Mouse (Mus musculus) adrenal gland, adult 18-20 months (tissue): ENCODE results near the gene Rbm33. TPM values are rescaled to one million over a fixed set of nuclear protein-coding genes. Genes with fewer than 3 reads are reported as not detected.

ENCODE experiments used
- DNase-seq, 2 experiments: peaks; one replicate each; pipeline ENCODE4 v3.0.0; 2021 to 2022; ENCODE audit warnings: low spot score in 2 of 2
- long read RNA-seq, 2 experiments: library from polyadenylated mRNA; stranded (forward); transcript quantifications; one replicate each; pipeline ENCODE4 v2.0.0; 2021
- total RNA-seq, 2 experiments: library from RNA; stranded (reverse); gene quantifications; 1 replicate in 1 of 2; 2 replicates in 1 of 2; pipeline ENCODE4 v1.2.3; 2021

Rbm33 gene
- total RNA-seq, result 10 to 100 TPM; 45.6 to 57.5 TPM
- long read RNA-seq, experiment 1, partial matches to known transcripts, result 2 of 7 reads
- long read RNA-seq, experiment 1, other reads (novel, unspliced or antisense), result 1 of 7 reads
- long read RNA-seq, experiment 2, partial matches to known transcripts, result 9 of 13 reads
- long read RNA-seq, experiment 2, other reads (novel, unspliced or antisense), result 2 of 13 reads

GRCm38 (mm10) chr5:28316722-28317245 is at the start of gene Rbm33:
Gene Rbm33, plus strand, starts transcription at chr5:28317121.
- DNase-seq, result peak; percentile 83 to 85

GRCm38 (mm10) chr5:28267576-28267975 is 49.3 kb upstream of the Rbm33 start:
- DNase-seq, result no peak

GRCm38 (mm10) chr5:28269469-28269991 is 47.4 kb upstream of the Rbm33 start:
- no peak for DNase-seq

GRCm38 (mm10) chr5:28272836-28273235 is 44.1 kb upstream of the Rbm33 start:
- DNase-seq, result no peak

GRCm38 (mm10) chr5:28277279-28277678 is 39.6 kb upstream of the Rbm33 start:
- DNase-seq, result no peak

GRCm38 (mm10) chr5:28289111-28289510 is 27.8 kb upstream of the Rbm33 start:
- DNase-seq, result no peak

GRCm38 (mm10) chr5:28290630-28291029 is 26.3 kb upstream of the Rbm33 start:
- DNase-seq, result no peak

- no peak for DNase-seq
Measured at GRCm38 (mm10) chr5:28291118-28291850, 25.6 kb upstream of the Rbm33 start.

- DNase-seq, result no peak
Measured at GRCm38 (mm10) chr5:28292281-28292680, 24.6 kb upstream of the Rbm33 start.

- DNase-seq, result peak; percentile 87 to 93
Measured at GRCm38 (mm10) chr5:28293990-28294389, 22.9 kb upstream of the Rbm33 start.

GRCm38 (mm10) chr5:28298161-28298560 is 18.8 kb upstream of the Rbm33 start:
- no peak for DNase-seq

- DNase-seq, result no peak
Measured at GRCm38 (mm10) chr5:28298693-28299092, 18.2 kb upstream of the Rbm33 start.

- DNase-seq, result no peak
Measured at GRCm38 (mm10) chr5:28299346-28299745, 17.6 kb upstream of the Rbm33 start.

GRCm38 (mm10) chr5:28302671-28303070 is 14.2 kb upstream of the Rbm33 start:
- no peak for DNase-seq

- DNase-seq, result no peak
Measured at GRCm38 (mm10) chr5:28304551-28304950, 12.4 kb upstream of the Rbm33 start.

GRCm38 (mm10) chr5:28315526-28315925 is 1.4 kb upstream of the Rbm33 start:
- no peak for DNase-seq

- DNase-seq, result no peak
Measured at GRCm38 (mm10) chr5:28316151-28316721, 685 bp upstream of the Rbm33 start.

- DNase-seq, result no peak
Measured at GRCm38 (mm10) chr5:28317253-28317916, 464 bp downstream of the Rbm33 start.

- DNase-seq, result no peak
Measured at GRCm38 (mm10) chr5:28317917-28318267, 971 bp downstream of the Rbm33 start.

GRCm38 (mm10) chr5:28318671-28319070 is 1.8 kb downstream of the Rbm33 start:
- DNase-seq, result no peak

- DNase-seq, result no peak
Measured at GRCm38 (mm10) chr5:28321769-28322168, 4.8 kb downstream of the Rbm33 start.
